Mouse (Mus musculus): ENCODE data around the gene Aspdh. TPM values are rescaled to one million over a fixed set of nuclear protein-coding genes. Genes with fewer than 3 reads are reported as not detected.

Aspdh gene
- total RNA-seq, 2 experiments from 2014 or later: 0.70 to 1.3 TPM

DNA sequence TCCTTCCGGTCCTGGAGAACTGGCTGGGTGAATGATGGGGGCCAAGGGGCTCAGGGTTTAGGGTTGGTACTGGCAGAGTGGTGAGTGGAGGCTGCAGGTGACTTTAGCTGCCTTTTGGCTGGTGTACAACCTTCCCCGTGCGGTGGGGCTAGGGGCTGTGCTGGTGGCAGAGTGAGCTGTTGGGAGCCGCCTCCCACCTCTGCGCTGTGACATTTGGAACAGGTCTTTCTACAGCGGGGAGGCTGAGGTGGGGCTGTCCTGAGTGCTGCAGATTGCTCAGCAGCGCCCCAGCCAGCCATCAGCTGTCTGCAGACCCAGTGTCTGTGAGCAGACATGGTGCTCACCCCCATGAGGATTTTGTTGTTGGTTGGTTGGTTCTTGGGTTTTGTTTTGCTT lies 19.7 kb upstream of the Aspdh start:
- DNase-seq (ENCODE audit: low spot score): no peak

DNA sequence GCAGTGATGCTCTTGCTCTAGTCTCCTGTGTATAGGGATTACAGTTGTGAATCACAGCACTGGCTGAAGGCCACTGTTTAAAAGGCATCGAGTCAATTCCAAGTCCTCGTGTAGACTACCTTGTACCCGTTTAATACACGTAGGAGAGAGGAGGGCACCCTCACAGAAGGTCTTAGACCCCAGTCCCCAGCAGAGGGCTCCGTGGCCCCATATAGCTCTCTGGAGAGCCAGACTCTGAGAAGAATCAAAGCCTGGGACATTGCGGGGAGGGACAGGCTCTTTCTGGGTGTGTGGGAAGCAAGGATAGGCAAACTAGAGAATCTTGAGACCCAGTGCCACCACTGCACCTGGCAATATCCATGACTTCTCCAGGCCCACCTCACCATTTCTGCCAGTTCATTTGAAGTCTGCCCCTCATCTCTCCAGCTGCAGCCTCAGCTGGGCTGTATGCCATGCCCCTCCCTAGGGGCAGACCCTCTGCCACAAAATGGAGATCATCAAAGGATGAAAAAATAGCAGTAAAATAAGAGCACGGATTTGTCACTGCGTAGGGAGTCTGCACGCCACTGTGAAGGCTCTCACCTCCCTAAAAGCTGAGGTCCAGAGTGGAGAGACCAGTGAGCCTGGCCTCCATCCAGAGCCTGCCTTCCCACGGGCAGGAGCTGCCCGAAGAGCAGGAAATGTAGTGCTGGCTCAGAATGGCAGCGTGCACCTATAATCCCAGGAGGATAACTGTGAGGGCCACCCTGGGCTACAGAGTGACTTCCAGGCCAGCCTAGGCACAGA lies 18.9 kb upstream of the Aspdh start:
- intact Hi-C loops (cut with DNase I): loop anchor here (2.0 kb wide), 1 partner anchor 33 kb away; no protein-coding TSS in a partner anchor
- no peak for DNase-seq (ENCODE audit: low spot score)

More for the DNA sequence above, 19.7 kb upstream of the Aspdh start:
- intact Hi-C loops (cut with DNase I): no loop called here

DNA sequence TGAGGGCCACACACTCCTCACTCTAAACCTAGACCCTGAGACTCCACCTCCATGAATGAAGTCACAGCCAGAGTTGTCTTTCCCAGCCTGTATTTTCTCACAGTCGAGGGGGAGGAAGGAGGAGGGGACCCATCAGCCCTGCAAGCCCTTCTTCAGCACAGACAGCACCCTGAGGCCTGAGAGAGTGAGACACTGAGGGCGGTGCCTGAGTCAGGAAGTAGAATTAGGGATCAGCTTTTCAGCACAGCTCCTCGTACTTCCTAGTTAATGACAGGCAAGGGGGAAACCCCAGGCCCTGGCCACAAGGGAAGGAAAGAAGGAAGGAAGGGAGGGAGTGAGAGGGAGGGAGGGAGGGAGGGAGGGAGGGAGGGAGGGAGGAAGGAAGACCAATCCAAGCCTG lies 11.9 kb upstream of the Aspdh start:
- intact Hi-C loops (cut with DNase I): no loop called here
- DNase-seq (ENCODE audit: low spot score): no peak

DNA sequence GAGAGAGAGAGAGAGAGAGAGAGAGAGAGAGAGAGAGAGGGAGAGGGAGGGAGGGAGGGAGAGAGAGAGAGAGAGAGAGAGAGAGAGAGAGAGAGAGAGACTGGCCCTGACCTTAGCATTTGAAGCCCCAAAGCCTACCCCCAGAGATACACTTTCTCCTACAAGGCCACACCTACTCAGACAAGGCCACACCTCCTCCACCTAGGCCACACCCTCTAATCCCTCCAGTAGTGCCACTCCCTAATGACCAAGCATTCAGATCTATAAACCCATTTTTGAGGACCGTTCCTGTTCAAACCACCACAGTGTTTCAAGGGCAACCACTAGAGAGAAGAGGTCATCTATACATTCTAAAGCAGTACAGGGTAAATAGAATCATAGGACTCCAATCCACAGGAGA lies 8.9 kb upstream of the Aspdh start:
- intact Hi-C loops (cut with DNase I): no loop called here
- no peak for DNase-seq (ENCODE audit: low spot score)

GRCm38 (mm10) chr7:44460067-44460466 lies 5.1 kb upstream of the Aspdh start:
- intact Hi-C loops (cut with DNase I): no loop called here
- DNase-seq (ENCODE audit: low spot score): no peak

DNA sequence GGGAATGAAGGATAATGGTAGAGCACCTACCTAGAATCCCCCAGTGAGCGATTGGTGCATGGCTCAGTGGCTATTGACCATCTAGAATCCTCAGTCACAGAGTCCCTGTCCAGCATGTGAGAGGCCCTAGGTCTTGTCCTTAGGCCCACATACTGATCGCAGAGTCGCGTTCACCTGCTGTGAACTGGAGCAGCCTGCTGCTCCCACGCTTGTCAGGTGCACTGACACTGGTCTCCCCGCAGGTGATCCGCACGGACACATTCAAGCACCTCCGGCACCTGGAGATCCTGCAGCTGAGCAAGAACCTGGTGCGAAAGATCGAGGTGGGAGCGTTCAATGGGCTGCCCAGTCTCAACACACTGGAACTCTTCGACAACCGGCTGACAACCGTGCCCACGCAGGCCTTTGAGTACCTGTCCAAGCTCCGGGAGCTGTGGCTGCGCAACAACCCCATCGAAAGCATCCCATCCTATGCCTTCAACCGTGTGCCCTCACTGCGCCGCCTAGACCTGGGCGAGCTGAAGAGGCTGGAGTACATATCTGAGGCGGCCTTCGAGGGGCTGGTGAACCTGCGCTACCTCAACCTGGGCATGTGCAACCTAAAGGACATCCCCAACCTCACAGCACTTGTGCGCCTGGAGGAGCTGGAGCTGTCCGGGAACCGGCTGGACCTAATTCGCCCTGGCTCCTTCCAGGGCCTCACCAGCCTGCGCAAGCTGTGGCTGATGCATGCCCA lies 4.3 kb upstream of the Aspdh start:
- no peak for DNase-seq (ENCODE audit: low spot score)
- intact Hi-C loops (cut with DNase I): no loop called here

- intact Hi-C loops (cut with DNase I): no loop called here
- DNase-seq (ENCODE audit: low spot score): no peak
Observed at GRCm38 (mm10) chr7:44461503-44462217, 3.5 kb upstream of the Aspdh start.

- no peak for DNase-seq (ENCODE audit: low spot score)
- intact Hi-C loops (cut with DNase I): no loop called here
Observed at GRCm38 (mm10) chr7:44462218-44463055, 2.8 kb upstream of the Aspdh start.

DNA sequence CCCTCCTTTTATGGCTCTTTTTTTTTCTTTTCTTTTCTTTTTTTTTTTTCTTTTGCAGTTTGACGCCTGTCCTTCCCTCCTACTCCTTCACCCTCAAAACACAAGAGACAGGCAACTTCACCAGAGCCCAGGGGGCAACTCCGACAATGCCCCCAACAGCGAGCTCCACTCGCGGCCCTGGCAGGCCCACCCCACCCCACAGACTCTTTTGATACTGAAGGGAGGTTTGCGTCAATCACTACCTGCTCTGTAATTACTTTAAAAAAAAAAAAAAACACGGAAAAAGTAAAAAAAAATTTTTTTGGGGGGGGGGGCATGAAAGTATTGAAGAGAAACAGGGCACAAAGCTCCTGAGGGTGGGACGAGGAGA lies 2.1 kb upstream of the Aspdh start:
- no peak for DNase-seq (ENCODE audit: low spot score)
- intact Hi-C loops (cut with DNase I): no loop called here

DNA sequence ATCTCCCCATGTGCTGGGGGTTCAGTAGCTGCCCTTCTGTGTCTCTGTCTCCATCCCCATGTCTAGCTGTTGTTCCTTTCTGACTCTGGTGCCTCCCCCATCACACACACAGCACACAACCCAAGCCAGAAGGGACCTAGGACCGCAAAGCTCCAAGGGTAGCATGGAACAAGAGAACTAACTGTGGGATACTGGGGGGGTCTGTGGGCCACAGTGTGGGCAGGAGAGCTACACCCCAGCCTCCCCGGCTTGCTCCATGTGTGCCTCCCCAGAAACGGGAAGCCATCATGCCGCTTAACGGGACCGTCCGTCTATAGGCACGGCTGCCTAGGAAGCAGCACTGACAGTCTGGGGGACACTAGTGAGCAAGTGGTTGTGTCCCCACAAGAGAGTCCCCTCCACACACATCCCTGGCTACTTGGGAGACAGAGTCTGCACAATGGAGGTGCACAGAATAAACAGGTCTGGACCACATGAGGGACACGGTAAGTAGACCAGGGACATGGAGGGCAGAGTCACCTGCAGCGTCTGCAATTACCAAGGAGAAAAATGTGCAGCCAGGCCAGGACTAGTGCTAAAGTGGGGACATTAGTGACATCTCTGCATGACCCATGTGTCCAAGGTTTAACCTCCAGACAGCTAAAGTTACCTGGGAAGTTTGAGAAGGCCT lies 1.5 kb upstream of the Aspdh start:
- intact Hi-C loops (cut with DNase I): no loop called here

DNA sequence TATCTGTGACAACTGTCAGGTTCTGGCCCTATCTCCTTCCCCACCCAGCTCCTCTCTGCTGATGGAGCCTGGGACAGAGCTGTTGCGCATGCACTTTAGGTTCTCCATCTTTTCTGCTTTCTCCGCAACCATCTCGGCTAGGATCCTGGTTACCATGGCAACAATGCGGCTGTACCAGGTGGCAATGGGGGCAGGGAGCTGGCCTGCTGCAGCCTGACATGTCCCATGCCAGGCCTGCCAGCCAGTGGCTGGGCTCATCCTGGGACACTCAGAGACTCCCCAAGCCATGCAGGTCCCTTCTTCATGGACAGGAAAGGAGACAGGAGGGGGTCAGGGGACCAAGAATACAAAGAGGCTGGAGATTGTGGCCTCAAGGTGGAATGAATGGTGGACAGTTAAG lies 680 bp upstream of the Aspdh start:
- no peak for DNase-seq (ENCODE audit: low spot score)
- intact Hi-C loops (cut with DNase I): no loop called here

More for the DNA sequence above, 1.5 kb upstream of the Aspdh start:
- no peak for DNase-seq (ENCODE audit: low spot score)

- intact Hi-C loops (cut with DNase I): no loop called here
- DNase-seq (ENCODE audit: low spot score): no peak
Observed at GRCm38 (mm10) chr7:44466006-44466887, 1.1 kb downstream of the Aspdh start.

GRCm38 (mm10) chr7:44466888-44467311 lies 1.7 kb downstream of the Aspdh start:
- intact Hi-C loops (cut with DNase I): no loop called here
- DNase-seq (ENCODE audit: low spot score): no peak

- peak; percentile 94 for DNase-seq (ENCODE audit: low spot score)
- intact Hi-C loops (cut with DNase I): loop anchor here (2.0 kb wide), 1 partner anchor 27 kb away; no protein-coding TSS in a partner anchor
Observed at GRCm38 (mm10) chr7:44467811-44468411, 2.7 kb downstream of the Aspdh start, which contains the start of gene Josd2. Gene Josd2, plus strand, starts transcription at chr7:44467980.

GRCm38 (mm10) chr7:44468644-44469285 lies 3.6 kb downstream of the Aspdh start:
- intact Hi-C loops (cut with DNase I): loop anchor here (2.0 kb wide), 1 partner anchor 26 kb away; no protein-coding TSS in a partner anchor
- no peak for DNase-seq (ENCODE audit: low spot score)

- no peak for DNase-seq (ENCODE audit: low spot score)
- intact Hi-C loops (cut with DNase I): loop anchor here (2.0 kb wide), 1 partner anchor 25 kb away; no protein-coding TSS in a partner anchor
Observed at GRCm38 (mm10) chr7:44469677-44470675, 4.8 kb downstream of the Aspdh start.

Measured in heart, postnatal 25 days (tissue).